Mouse (Mus musculus): ENCODE results near the gene Pip4k2c. TPM values are rescaled to one million over a fixed set of nuclear protein-coding genes. Genes with fewer than 3 reads are reported as not detected.

Pip4k2c gene
- polyA plus RNA-seq, 1 experiment from 2014 or later: 24.9 TPM

GRCm38 (mm10) chr10:127185506-127185905 lies 25.9 kb downstream of the Pip4k2c start:
- Histone ChIP-seq H3K9ac (replicated peaks) (no peak overlapping the region), H3K4me2 (replicated peaks) (no peak overlapping the region), H3K9me3 (no peaks in the 10 kb centered on the region), H3K36me3 (0 out of 2 replicates have a peak, but pooled peaks cover 2% of the 10 kb centered on the region), H3K27me3 (no peaks in the 10 kb centered on the region), H3K27ac (replicated peaks) (no peak overlapping the region), H3K4me1 (peaks cover 39% of the 10 kb centered on the region), H3K4me3 (no peak overlapping the region)
- 87% methylated on average over 15 of the region's 15 CpGs for WGBS
- no peak for ATAC-seq (replicated peaks)

GRCm38 (mm10) chr10:127185101-127185500 lies 26.3 kb downstream of the Pip4k2c start:
- no peak overlapping the region for H3K9ac ChIP-seq (replicated peaks)
- no peak overlapping the region for H3K4me3 ChIP-seq
- no peaks in the 10 kb centered on the region for H3K9me3 ChIP-seq
- H3K27me3 ChIP-seq: no peaks in the 10 kb centered on the region; the same call in 1 of the 2 replicates
- 77% methylated on average over 9 of the region's 9 CpGs for WGBS
- no peak overlapping the region for H3K4me2 ChIP-seq (replicated peaks)
- ATAC-seq (replicated peaks): no peak
- no peak overlapping the region for H3K27ac ChIP-seq (replicated peaks)
- 0 out of 2 replicates have a peak, but pooled peaks cover 2% of the 10 kb centered on the region for H3K36me3 ChIP-seq
- H3K4me1 ChIP-seq: peaks cover 39% of the 10 kb centered on the region

- H3K4me2 ChIP-seq (replicated peaks): peak overlapping the region; percentile 22
- H3K27me3 ChIP-seq: peaks cover 13% of the 10 kb centered on the region
- no peak for ATAC-seq (replicated peaks)
- no peaks in the 10 kb centered on the region for H3K9me3 ChIP-seq
- no peak overlapping the region for H3K9ac ChIP-seq (replicated peaks)
- peaks cover 30% of the 10 kb centered on the region for H3K4me1 ChIP-seq
- WGBS: 19% methylated on average over 20 of the region's 20 CpGs
- H3K4me3 ChIP-seq: peak overlapping the region; percentile 15
- H3K36me3 ChIP-seq: 0 out of 2 replicates have a peak, but pooled peaks cover 2% of the 10 kb centered on the region
- no peak overlapping the region for H3K27ac ChIP-seq (replicated peaks)
Measured at GRCm38 (mm10) chr10:127183759-127184158, 27.6 kb downstream of the Pip4k2c start.

- ATAC-seq (replicated peaks): no peak
- Histone ChIP-seq H3K27me3 (peaks cover 24% of the 10 kb centered on the region), H3K9me3 (no peaks in the 10 kb centered on the region), H3K9ac (replicated peaks) (no peak overlapping the region), H3K4me2 (replicated peaks) (no peak overlapping the region), H3K4me3 (no peak overlapping the region), H3K36me3 (0 out of 2 replicates have a peak, but pooled peaks cover 2% of the 10 kb centered on the region), H3K4me1 (peaks cover 33% of the 10 kb centered on the region), H3K27ac (replicated peaks) (no peak overlapping the region)
- WGBS: 83% methylated on average over 4 of the region's 4 CpGs
Measured at GRCm38 (mm10) chr10:127182624-127183023, 28.8 kb downstream of the Pip4k2c start.

- ATAC-seq (replicated peaks): no peak
- H3K4me3 ChIP-seq: no peak overlapping the region
- H3K27me3 ChIP-seq: peaks cover 31% of the 10 kb centered on the region
- H3K9ac ChIP-seq (replicated peaks): no peak overlapping the region
- 70% methylated on average over 6 of the region's 6 CpGs for WGBS
- no peaks in the 10 kb centered on the region for H3K9me3 ChIP-seq
- 0 out of 2 replicates have a peak, but pooled peaks cover 2% of the 10 kb centered on the region for H3K36me3 ChIP-seq
- H3K27ac ChIP-seq (replicated peaks): no peak overlapping the region
- no peak overlapping the region for H3K4me2 ChIP-seq (replicated peaks)
- H3K4me1 ChIP-seq: peaks cover 28% of the 10 kb centered on the region
Measured at GRCm38 (mm10) chr10:127181566-127181965, 29.8 kb downstream of the Pip4k2c start.

- no peaks in the 10 kb centered on the region for H3K9me3 ChIP-seq
- peaks cover 38% of the 10 kb centered on the region for H3K27me3 ChIP-seq
- no peak overlapping the region for H3K9ac ChIP-seq (replicated peaks)
- H3K27ac ChIP-seq (replicated peaks): no peak overlapping the region
- H3K36me3 ChIP-seq: 0 out of 2 replicates have a peak, but pooled peaks cover 2% of the 10 kb centered on the region
- H3K4me2 ChIP-seq (replicated peaks): peak overlapping the region; percentile 31; the same call in 1 of the 2 replicates
- no peak overlapping the region for H3K4me3 ChIP-seq
- 16% methylated on average over 3 of the region's 3 CpGs for WGBS
- peaks cover 28% of the 10 kb centered on the region for H3K4me1 ChIP-seq
- ATAC-seq (replicated peaks): no peak
Measured at GRCm38 (mm10) chr10:127180695-127181047, 30.7 kb downstream of the Pip4k2c start.

- Histone ChIP-seq H3K36me3 (0 out of 2 replicates have a peak, but pooled peaks cover 2% of the 10 kb centered on the region), H3K27ac (replicated peaks) (no peak within 1 kb of the TSS), H3K27me3 (peaks cover 38% of the 10 kb centered on the region), H3K9ac (replicated peaks) (no peak within 1 kb of the TSS), H3K4me1 (peaks cover 28% of the 10 kb centered on the region), H3K4me2 (replicated peaks) (peak within 1 kb of the TSS; percentile 31), H3K4me3 (peak within 1 kb of the TSS; percentile 7), H3K9me3 (no peaks in the 10 kb centered on the region)
- 2% methylated on average over 34 of the region's 34 CpGs for WGBS
- ATAC-seq (replicated peaks): peak; percentile 43; the same call in 1 of the 2 replicates
Measured at GRCm38 (mm10) chr10:127179871-127180694, 31.3 kb downstream of the Pip4k2c start, which contains the start of gene Slc26a10. Gene Slc26a10, minus strand, starts transcription at chr10:127180645.

- H3K27me3 ChIP-seq: peaks cover 42% of the 10 kb centered on the region
- no peak for ATAC-seq (replicated peaks)
- WGBS: 4% methylated on average over 41 of the region's 41 CpGs
Measured at GRCm38 (mm10) chr10:127178286-127179027, 32.9 kb downstream of the Pip4k2c start.

GRCm38 (mm10) chr10:127177719-127178118 lies 33.7 kb downstream of the Pip4k2c start:
- Histone ChIP-seq H3K9ac (replicated peaks) (no peak overlapping the region), H3K4me3 (peak overlapping the region; percentile 27), H3K27me3 (peaks cover 44% of the 10 kb centered on the region), H3K4me1 (peaks cover 23% of the 10 kb centered on the region), H3K9me3 (no peaks in the 10 kb centered on the region), H3K36me3 (0 out of 2 replicates have a peak, but pooled peaks cover 2% of the 10 kb centered on the region), H3K27ac (replicated peaks) (no peak overlapping the region), H3K4me2 (replicated peaks) (peak overlapping the region; percentile 41)
- ATAC-seq (replicated peaks): peak; percentile 54
- 1% methylated on average over 23 of the region's 23 CpGs for WGBS

More at GRCm38 (mm10) chr10:127178286-127179027, 32.9 kb downstream of the Pip4k2c start:
- Histone ChIP-seq H3K4me1 (peaks cover 23% of the 10 kb centered on the region), H3K4me3 (peak overlapping the region; percentile 27), H3K36me3 (0 out of 2 replicates have a peak, but pooled peaks cover 2% of the 10 kb centered on the region), H3K9ac (replicated peaks) (no peak overlapping the region), H3K9me3 (no peaks in the 10 kb centered on the region), H3K27ac (replicated peaks) (no peak overlapping the region), H3K4me2 (replicated peaks) (peak overlapping the region; percentile 41)

GRCm38 (mm10) chr10:127177235-127177634 lies 34.1 kb downstream of the Pip4k2c start:
- H3K27me3 ChIP-seq: peaks cover 44% of the 10 kb centered on the region

GRCm38 (mm10) chr10:127176756-127177155 lies 34.6 kb downstream of the Pip4k2c start:
- no peak overlapping the region for H3K4me3 ChIP-seq
- WGBS: 8% methylated on average over 7 of the region's 7 CpGs
- no peak overlapping the region for H3K4me2 ChIP-seq (replicated peaks)
- H3K9me3 ChIP-seq: no peaks in the 10 kb centered on the region
- no peak overlapping the region for H3K9ac ChIP-seq (replicated peaks)
- no peak overlapping the region for H3K27ac ChIP-seq (replicated peaks)
- peaks cover 45% of the 10 kb centered on the region for H3K27me3 ChIP-seq
- ATAC-seq (replicated peaks): no peak
- peaks cover 23% of the 10 kb centered on the region for H3K4me1 ChIP-seq
- H3K36me3 ChIP-seq: no peaks in the 10 kb centered on the region

More at GRCm38 (mm10) chr10:127177235-127177634, 34.1 kb downstream of the Pip4k2c start:
- no peaks in the 10 kb centered on the region for H3K9me3 ChIP-seq
- H3K4me1 ChIP-seq: peaks cover 23% of the 10 kb centered on the region
- H3K36me3 ChIP-seq: no peaks in the 10 kb centered on the region
- no peak for ATAC-seq (replicated peaks)
- H3K4me3 ChIP-seq: no peak overlapping the region
- WGBS: 17% methylated on average over 9 of the region's 9 CpGs
- H3K9ac ChIP-seq (replicated peaks): no peak overlapping the region
- H3K27ac ChIP-seq (replicated peaks): no peak overlapping the region
- peak overlapping the region; percentile 24; the same call in 1 of the 2 replicates for H3K4me2 ChIP-seq (replicated peaks)

- H3K4me3 ChIP-seq: no peak overlapping the region
- H3K9me3 ChIP-seq: no peaks in the 10 kb centered on the region
- H3K4me1 ChIP-seq: peaks cover 23% of the 10 kb centered on the region
- H3K9ac ChIP-seq (replicated peaks): no peak overlapping the region
- H3K36me3 ChIP-seq: no peaks in the 10 kb centered on the region
- peaks cover 51% of the 10 kb centered on the region for H3K27me3 ChIP-seq
- no peak for ATAC-seq (replicated peaks)
- H3K27ac ChIP-seq (replicated peaks): no peak overlapping the region
- H3K4me2 ChIP-seq (replicated peaks): no peak overlapping the region
- 29% methylated on average over 3 of the region's 3 CpGs for WGBS
Measured at GRCm38 (mm10) chr10:127176228-127176627, 35.2 kb downstream of the Pip4k2c start.
